Mouse (Mus musculus) right cerebral cortex, postnatal 10 days (tissue): Measurements from ENCODE around the gene Lrfn1.

Experiments
- DNase-seq, 2 experiments: peaks; one replicate each; pipeline ENCODE4 v3.0.0; 2021; ENCODE audit warnings: low spot score in 2 of 2

Lrfn1 gene

DNA sequence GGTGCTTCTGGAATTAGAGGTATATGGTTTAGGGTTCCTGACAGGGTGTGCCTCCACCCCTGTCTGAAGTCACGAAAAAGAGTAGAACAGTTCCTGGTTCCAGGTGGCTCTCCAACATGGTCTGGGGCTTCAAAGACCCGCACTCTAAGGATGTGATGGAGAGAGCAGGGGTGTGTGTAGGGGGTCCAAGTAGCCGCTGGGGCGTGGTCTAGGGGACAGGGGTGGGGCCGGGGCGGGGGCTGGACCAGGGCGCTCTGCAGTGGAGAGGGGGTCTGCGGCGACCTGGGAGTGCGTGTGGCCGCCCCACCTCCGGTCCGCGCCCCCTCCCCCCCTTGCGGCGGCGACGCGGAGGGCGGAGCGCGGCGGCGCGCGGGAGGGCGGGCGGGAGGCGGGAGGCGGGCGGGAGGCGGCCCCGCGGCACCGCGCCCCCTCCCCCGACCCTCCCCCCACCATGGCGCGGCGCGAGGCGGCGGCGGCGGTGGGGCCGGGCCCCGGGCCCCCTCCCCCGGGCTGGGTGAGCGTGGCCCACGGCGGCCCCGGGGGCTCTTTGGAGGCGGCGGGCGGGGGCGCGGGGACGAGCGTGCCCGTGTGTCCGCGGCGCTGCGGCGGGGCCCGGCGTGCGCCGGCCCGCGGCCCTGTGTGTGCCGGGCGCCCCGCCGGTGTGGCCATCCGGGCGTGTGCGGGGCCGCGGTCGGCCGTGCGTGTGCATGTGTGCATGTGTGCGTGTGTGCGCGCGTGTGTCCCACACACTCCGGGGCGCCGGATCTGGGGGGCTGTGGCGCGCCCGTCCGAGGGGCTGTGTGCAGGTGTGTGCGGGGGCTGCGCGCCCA, at the start of gene Lrfn1:
Gene Lrfn1 (plus strand): TSS at position 450 of the 830 bp plus-strand sequence.
- peak; percentile 51 to 52 for DNase-seq

DNA sequence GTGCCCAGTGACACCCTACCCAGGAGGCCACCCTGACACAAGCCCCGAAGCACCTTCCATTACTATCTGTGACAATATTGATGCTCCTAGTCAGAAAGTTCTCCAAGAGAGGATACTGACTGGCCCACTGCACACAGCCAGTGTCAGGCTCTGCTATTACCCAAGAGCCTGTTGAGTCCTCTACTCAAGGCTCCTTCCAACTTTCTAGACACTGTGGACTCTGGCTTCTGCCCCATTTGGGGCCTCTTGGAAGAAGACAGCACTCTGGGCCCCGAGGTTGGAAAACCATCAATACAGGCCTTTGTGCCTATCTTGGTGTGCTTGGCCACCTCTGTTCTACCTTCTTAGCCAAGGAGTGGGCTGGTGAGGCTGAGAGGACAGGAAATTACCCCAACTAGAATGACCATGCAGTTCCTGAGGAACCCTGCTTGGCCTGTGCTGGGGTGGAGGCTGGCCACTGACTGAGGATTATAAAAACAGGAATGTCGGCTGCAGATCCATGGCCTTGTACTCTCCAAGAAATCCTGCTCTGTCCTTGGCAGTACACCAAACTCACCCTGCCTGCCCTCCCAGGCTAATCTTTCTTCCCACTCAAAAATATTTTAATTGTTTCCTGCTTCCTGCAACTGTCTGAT, 40.8 kb upstream of the Lrfn1 start:
- no peak for DNase-seq

- no peak for DNase-seq
Measured at GRCm38 (mm10) chr7:28412826-28413225, 39.0 kb upstream of the Lrfn1 start.

DNA sequence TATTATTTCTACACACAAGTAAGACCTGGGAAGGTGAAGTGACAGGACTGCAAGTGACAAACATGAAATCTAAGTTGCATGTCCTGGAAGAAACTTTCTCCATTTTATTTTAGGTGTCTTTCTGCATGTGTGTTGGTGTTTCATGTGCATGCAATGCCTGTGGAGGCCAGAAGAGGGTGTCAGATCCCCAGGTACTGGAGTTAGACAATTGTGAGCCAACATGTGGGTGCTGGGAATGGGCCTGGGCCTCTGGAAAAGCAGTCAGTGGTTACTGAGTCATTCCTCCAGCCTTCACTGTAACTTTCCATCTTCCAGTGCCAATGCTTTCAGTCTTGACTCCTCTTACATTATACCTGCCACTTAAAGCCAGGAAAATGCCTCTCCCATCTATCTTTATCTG, 34.4 kb upstream of the Lrfn1 start:
- DNase-seq: no peak

GRCm38 (mm10) chr7:28418096-28418670, 33.6 kb upstream of the Lrfn1 start:
- DNase-seq: peak; percentile 66

DNA sequence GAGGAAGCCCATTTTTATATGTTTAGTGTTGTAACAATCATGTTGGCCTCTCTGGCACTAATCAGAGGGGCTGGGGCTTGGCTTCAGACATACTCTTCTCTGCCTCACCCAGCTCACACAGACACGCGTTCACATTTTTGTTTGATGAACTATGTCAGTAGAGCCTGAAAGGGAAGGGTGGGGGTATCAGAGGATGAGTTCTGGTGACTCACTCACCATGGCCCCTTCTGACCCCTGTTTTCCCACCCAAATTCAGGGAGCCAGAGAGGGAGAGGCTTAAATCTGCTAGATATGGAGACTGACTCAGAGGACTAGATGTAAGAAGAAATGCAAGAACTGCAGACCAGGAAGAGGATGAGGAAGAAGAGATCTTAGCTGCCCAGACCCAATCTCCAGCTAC, 32.4 kb upstream of the Lrfn1 start:
- DNase-seq: no peak

DNA sequence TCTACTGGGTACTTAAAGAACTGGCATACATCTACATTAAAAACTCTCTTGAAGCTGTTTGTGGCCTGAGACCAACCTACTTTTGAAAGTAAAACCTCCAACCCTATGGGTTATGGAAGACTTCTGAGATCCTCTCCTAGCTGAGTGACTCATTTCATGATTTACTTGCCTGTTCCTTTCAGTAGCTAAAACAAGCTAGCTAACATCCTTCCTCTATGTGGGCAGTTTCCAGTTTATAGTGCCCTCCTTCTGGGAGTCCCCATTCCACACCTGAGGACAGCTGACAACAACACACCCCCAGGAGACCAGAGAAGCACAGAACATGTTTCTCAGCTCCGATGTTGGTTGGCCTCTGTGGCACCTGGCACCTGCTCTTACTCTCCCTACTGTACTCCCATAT, 28.8 kb upstream of the Lrfn1 start:
- DNase-seq: no peak

DNA sequence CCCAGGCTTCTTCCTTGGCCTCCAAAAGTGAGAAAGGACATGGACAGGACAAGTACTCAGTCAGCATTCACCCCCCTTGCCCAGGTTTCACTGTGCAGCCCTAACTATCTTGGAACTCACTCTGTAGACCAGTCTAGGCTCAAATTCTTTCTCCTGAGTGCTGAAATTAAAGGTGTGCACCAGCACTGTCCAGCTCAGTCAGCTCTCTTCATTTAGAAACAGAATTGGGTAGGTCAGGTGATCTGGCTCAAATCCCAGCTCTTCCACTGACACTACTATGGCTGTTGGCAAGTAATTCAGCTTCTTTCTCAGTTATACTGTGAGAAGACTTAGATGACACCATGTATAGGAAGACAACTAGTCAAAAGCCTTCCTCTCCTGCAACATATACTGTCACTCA, 24.0 kb upstream of the Lrfn1 start:
- DNase-seq: no peak

GRCm38 (mm10) chr7:28430512-28430911, 21.3 kb upstream of the Lrfn1 start:
- DNase-seq: no peak

DNA sequence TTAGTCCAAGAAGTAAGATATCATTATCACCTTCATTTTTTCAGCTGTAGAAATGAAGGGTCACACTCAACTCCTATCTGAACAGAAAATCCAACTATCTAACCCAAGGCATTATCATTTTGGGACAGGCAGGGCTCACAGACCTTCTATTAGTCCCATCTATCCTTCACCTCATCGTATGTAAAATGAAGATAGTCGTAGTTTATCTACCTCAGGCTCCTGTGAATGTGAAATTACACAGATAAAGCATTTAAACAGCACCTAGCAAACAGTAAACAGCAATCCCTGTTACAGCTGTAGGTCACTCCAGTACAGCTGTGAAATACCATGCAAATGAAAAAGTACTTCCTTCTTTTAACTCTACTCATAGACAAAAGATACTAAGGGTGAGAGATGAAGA, 19.5 kb upstream of the Lrfn1 start:
- DNase-seq: no peak

DNA sequence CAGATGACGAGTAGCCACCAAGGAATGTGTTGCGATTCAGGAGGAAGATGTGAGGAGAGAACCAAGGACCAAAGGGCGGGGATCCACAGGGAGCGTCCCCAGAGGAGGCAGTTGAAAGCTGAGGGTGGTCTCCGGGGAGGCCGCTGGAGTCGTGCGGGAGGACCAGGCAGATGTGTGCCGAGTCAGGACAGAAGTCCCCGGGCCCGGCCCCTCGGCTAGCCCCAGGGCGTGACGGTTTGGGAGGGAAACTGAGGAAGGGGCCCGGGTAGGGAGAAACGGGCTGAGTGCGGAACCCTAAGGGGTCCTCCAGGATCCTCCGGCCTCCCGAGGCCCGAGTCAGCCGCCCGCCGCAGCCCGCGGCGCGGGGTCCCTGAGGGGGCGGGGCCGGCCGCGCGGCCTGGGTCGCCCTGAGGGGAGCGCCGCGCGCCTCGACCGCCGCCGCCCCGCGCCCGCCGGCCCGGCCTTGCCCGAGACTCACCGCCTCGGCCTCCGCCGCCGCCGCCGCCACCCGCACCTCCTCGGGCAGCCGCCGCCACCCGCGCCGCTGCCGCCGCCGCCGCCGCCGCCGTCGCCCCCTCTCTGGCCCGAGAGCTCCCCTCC, 16.0 kb upstream of the Lrfn1 start:
- peak; percentile 47 to 55 for DNase-seq

- DNase-seq: peak; percentile 100
Measured at GRCm38 (mm10) chr7:28436271-28436904, 15.4 kb upstream of the Lrfn1 start.

DNA sequence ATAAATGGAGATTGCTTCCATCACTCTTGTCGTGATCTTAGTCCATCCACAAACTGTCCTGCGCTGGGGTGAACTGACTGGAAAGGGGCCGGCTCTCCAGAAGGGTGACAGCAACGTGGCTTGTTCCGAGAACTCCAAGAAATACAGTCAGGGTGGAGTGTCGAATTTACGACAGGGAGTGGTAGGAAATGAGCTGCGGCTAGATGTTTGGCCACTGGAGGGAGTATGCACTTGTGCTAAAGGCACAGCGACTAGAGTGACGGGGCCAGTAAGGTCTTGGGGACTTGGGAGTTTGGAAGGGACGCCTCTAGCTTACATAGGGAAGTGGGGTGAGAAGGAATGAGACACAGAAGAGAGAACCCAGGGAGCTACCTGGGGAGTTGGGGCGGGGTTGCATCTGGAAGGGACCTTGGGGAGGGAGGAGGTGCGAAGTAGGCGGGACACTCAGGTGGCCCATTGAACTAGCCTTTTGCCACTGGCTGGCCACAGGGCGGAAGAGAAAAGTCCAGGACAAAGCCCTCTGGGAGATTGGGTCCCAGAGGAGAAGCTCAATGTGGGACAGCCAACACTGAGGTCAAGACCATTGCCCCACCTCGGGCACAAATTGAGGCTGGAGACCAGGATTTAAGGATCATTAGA, 14.7 kb upstream of the Lrfn1 start, which contains the start of gene Gmfg:
Gene Gmfg (plus strand): TSS at position 516 of the 639 bp plus-strand sequence.
- DNase-seq: peak; percentile 86

DNA sequence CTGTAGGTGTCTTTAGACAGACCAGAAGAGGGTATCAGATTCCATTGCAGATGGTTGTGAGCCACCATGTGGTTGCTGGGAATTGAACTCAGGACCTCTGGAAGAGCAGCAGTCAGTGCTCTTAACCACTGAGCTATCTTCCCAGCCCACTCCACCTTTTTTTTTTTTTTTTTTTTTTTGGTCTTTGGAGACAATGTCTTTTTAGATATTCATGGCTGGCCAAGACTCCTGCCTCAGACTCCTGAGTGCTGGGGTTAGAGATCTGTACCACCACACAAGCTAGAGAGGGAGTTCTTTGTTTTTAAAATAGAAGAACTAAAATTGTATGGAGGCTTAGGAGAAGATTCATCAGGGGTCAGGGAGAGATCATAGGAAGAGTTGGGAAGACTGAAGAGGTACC, 13.8 kb upstream of the Lrfn1 start:
- DNase-seq: no peak

DNA sequence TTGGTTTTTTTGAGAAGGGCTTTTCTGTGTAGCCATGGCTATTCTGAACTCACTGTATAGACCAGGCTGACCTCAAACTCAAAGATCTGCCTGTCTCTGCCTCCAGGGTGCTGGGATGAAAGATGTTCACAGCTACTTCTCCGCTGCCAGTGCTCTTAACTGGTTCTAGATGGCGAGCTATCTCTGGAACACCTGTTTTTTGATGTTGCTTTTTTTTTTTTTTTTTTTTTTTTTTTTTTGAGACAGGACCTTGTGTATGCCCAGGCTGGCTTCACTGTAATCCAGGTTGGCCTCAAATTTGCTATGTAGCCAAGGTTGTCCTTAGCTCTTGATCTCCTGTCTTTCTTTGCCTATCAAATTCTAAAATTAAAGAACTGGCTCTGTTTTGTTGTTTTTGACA, 13.0 kb upstream of the Lrfn1 start:
- DNase-seq: no peak

DNA sequence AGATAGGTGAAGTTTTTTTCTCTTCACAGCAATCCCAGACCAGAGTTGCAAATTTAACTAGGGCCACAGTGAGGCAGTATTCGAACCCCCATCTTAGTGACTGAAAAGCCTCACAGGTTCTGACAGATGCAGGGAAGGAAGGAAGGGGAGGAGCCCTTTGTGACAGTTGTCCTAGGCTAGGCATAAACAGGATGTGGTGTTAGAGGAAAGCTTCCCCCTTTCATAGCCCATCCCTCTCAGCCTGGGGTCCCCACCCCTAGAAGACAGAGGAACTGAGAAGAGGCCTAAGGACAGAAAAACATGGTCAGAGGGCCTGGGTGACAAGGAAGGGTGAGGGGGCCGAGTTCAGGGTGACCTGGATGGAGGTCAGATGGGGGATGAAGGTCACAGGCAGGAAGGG, 11.0 kb upstream of the Lrfn1 start:
- DNase-seq: peak in 1 of 2 experiments; percentile 39

GRCm38 (mm10) chr7:28441776-28442485, 9.8 kb upstream of the Lrfn1 start:
- no peak for DNase-seq

DNA sequence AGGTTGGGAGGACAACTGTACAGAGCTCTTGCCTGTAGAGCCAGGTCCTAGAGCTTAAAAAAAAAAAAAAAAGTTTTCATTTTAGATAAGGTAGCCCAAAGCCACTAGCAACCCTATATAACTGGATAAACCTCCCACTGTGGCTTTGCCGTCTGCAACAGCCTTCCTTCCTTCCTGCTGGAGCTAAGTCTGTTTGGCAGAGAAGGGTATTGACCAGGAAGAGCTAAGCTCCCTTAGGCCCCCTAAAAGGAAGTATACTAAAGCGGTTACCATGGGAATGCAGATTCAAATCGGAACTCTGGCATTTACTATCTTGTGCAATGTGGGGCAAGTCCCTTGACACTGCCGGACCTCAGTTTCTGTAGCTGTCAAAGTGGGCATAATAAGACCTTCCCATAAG, 9.1 kb upstream of the Lrfn1 start:
- no peak for DNase-seq

DNA sequence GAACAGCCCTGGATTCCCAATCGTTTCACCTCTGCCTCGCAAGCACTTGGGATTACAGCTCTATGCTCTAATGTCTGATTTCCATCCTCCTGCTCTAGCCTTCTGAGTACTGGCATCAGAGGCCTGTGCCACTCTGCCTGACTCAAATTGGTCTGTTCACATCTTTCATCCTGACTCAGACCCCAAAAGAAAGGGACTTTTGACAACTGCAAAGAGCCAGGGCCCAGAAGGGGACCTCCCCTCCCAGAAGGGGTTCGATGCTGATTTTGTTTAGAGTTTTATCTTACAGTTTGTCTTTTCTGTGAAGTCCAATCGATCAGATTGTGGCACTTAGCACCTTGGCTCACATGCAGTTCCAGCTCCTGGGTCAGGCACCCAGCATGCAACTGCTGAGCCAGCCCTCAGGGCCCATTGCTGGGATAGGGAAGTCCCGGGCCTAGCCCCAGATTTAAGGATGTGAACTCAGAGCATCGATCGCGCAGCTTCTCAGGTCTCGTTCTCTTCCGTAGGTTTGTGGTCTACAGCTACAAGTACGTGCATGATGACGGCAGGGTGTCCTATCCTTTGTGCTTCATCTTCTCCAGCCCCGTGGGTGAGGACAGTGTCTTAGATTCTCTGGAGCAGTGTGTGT, 7.3 kb upstream of the Lrfn1 start:
- DNase-seq: no peak

DNA sequence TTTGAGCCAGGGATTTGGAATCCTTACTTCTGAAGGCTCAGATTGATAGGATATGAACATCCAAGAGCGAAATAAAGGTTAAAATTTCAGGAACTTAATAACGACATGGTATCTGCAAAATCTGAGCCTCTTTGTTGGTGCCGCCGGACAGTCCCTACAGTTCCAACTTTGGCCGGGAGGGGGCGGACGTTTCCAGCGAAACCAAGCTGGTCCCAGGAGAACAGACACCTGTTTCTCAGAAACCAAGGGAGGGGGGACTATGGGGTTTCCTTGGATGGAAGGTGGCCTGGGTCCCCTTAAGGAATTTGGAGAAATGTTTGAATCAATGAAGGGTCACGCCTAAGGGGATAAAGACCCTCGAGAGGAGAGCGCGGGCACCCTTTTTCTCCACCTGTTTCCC, 5.3 kb upstream of the Lrfn1 start:
- DNase-seq: peak; percentile 75 to 87
